Mouse (Mus musculus) neutrophil, adult 5-6 weeks (primary cell): Measurements from ENCODE around the gene Gpr108. TPM values are rescaled to one million over a fixed set of nuclear protein-coding genes. Genes with fewer than 3 reads are reported as not detected.

Experiments used
- ATAC-seq: fragments of 151-379, 151-347 bp; 2 replicates; pipeline ENCODE4 v1.8.0; 2017; ENCODE audit warnings: mild to moderate bottlenecking, moderate TSS enrichment; ENCODE audit not compliant: insufficient number of reproducible peaks, poor library complexity, low FRiP score, severe bottlenecking; ENCODE audit errors: extremely low read depth
- total RNA-seq: library from RNA; stranded (forward); fragments of 200-1000 nt; gene quantifications from 2 replicates; pipeline ENCODE4 v1.2.3, GENCODE M21; 2017

The Gpr108 gene
- total RNA-seq, 1 experiment from 2014 or later = 34.1 TPM

- peak; percentile 45 for ATAC-seq
Measured at GRCm38 (mm10) chr17:57275111-57275996, 27.1 kb upstream of the Gpr108 start.

- no peak for ATAC-seq
Measured at GRCm38 (mm10) chr17:57274686-57275085, 26.4 kb upstream of the Gpr108 start.

GRCm38 (mm10) chr17:57273846-57274245 lies 25.6 kb upstream of the Gpr108 start:
- ATAC-seq = no peak

GRCm38 (mm10) chr17:57271301-57271700 lies 23.1 kb upstream of the Gpr108 start:
- no peak for ATAC-seq

- no peak for ATAC-seq
Measured at GRCm38 (mm10) chr17:57267556-57268126, 19.4 kb upstream of the Gpr108 start.

- ATAC-seq = no peak
Measured at GRCm38 (mm10) chr17:57264972-57265945, 17.0 kb upstream of the Gpr108 start.

GRCm38 (mm10) chr17:57264164-57264563 lies 15.9 kb upstream of the Gpr108 start:
- no peak for ATAC-seq

GRCm38 (mm10) chr17:57262901-57263550 lies 14.8 kb upstream of the Gpr108 start:
- ATAC-seq = no peak

- no peak for ATAC-seq
Measured at GRCm38 (mm10) chr17:57261796-57262195, 13.6 kb upstream of the Gpr108 start.

- no peak for ATAC-seq
Measured at GRCm38 (mm10) chr17:57261286-57261685, 13.0 kb upstream of the Gpr108 start.

GRCm38 (mm10) chr17:57260351-57260750 lies 12.1 kb upstream of the Gpr108 start:
- ATAC-seq = no peak

GRCm38 (mm10) chr17:57259742-57260141 lies 11.5 kb upstream of the Gpr108 start:
- no peak for ATAC-seq

- ATAC-seq = no peak
Measured at GRCm38 (mm10) chr17:57258191-57258590, 9.9 kb upstream of the Gpr108 start.

GRCm38 (mm10) chr17:57256921-57257485 lies 8.8 kb upstream of the Gpr108 start:
- ATAC-seq = no peak

- no peak for ATAC-seq
Measured at GRCm38 (mm10) chr17:57255354-57255753, 7.1 kb upstream of the Gpr108 start.

- no peak for ATAC-seq
Measured at GRCm38 (mm10) chr17:57253306-57253705, 5.1 kb upstream of the Gpr108 start.

- no peak for ATAC-seq
Measured at GRCm38 (mm10) chr17:57251431-57251830, 3.2 kb upstream of the Gpr108 start.

GRCm38 (mm10) chr17:57250461-57251160 lies 2.4 kb upstream of the Gpr108 start:
- no peak for ATAC-seq
